Mouse (Mus musculus): ENCODE measurements around the gene Atxn2. TPM values are rescaled to one million over a fixed set of nuclear protein-coding genes. Genes with fewer than 3 reads are reported as not detected.
"Not testable (repeated sequence)": the region's sequence is repeated elsewhere in the genome, so short reads cannot be mapped to it uniquely, and the experiment has no call there.

Atxn2 gene
- polyA plus RNA-seq, 1 experiment from 2014 or later, result 77.1 TPM

- H3K9ac ChIP-seq, result peak overlapping the region; percentile 99
- peak overlapping the region; percentile 77 for H3K4me2 ChIP-seq
- no peaks in the 10 kb centered on the region for H3K9me3 ChIP-seq
- H3K36me3 ChIP-seq (replicated peaks), result 0 out of 2 replicates have a peak, but pooled peaks cover 10% of the 10 kb centered on the region
- H3K4me1 ChIP-seq, result peaks cover 40% of the 10 kb centered on the region
- H3K27me3 ChIP-seq, result no peaks in the 10 kb centered on the region
- 1% methylated on average over 24 of the region's 32 CpGs for whole genome bisulfite sequencing
- peak overlapping the region; percentile 98 for H3K27ac ChIP-seq
- peak overlapping the region; percentile 99 for H3K4me3 ChIP-seq (replicated peaks)
- peak; percentile 22; the same call in 1 of the 2 replicates for ATAC-seq (ENCODE audit: low FRiP score)
Observed at GRCm38 (mm10) chr5:121712934-121713538, 1.9 kb downstream of the Atxn2 start.

DNA sequence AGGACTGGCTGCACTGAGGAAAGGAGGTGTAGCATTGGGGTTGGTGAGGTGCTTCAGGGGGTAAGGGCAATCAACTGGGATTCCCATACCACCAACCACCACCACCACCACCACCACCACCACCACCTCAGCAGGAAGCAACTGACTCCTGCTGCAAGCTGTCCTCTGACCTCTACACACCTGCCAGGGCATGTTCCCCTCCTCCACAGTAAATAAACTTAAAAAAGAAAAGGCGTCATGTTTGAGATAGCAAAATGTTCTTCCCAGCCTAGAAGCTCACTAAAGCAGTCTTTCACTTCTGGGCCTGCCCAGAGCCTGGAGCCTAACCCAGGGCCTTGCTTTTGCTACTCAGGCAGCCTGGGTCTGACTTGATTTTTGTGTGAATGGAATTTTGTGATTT lies 3.2 kb downstream of the Atxn2 start:
- 88% methylated on average over 1 of the region's 1 CpGs for WGBS
- Histone ChIP-seq H3K9ac (no peak overlapping the region), H3K4me2 (peak overlapping the region; percentile 77), H3K9me3 (no peaks in the 10 kb centered on the region), H3K4me1 (peaks cover 50% of the 10 kb centered on the region), H3K27me3 (no peaks in the 10 kb centered on the region), H3K36me3 (replicated peaks) (0 out of 2 replicates have a peak, but pooled peaks cover 11% of the 10 kb centered on the region), H3K27ac (no peak overlapping the region), H3K4me3 (replicated peaks) (peak overlapping the region; percentile 99; the same call in 1 of the 2 replicates)
- ATAC-seq (ENCODE audit: low FRiP score), result no peak

- peaks cover 53% of the 10 kb centered on the region for H3K4me1 ChIP-seq
- 0 out of 2 replicates have a peak, but pooled peaks cover 11% of the 10 kb centered on the region for H3K36me3 ChIP-seq (replicated peaks)
Observed at GRCm38 (mm10) chr5:121714928-121715327, 3.8 kb downstream of the Atxn2 start.

GRCm38 (mm10) chr5:121718462-121718861 lies 7.3 kb downstream of the Atxn2 start:
- H3K4me3 ChIP-seq (replicated peaks), result no peak overlapping the region
- H3K9me3 ChIP-seq, result no peaks in the 10 kb centered on the region
- WGBS, result 86% methylated on average over 5 of the region's 5 CpGs
- no peak for ATAC-seq (ENCODE audit: low FRiP score)
- no peaks in the 10 kb centered on the region for H3K27me3 ChIP-seq
- no peak overlapping the region for H3K4me2 ChIP-seq
- H3K36me3 ChIP-seq (replicated peaks), result 0 out of 2 replicates have a peak, but pooled peaks cover 11% of the 10 kb centered on the region
- no peak overlapping the region for H3K27ac ChIP-seq
- H3K9ac ChIP-seq, result no peak overlapping the region
- peaks cover 55% of the 10 kb centered on the region for H3K4me1 ChIP-seq

More at GRCm38 (mm10) chr5:121714928-121715327, 3.8 kb downstream of the Atxn2 start:
- H3K9ac ChIP-seq, result no peak overlapping the region
- WGBS, result 90% methylated on average over 6 of the region's 6 CpGs
- H3K27me3 ChIP-seq, result no peaks in the 10 kb centered on the region
- no peak overlapping the region for H3K4me3 ChIP-seq (replicated peaks)
- no peaks in the 10 kb centered on the region for H3K9me3 ChIP-seq
- H3K4me2 ChIP-seq, result no peak overlapping the region
- H3K27ac ChIP-seq, result no peak overlapping the region
- no peak for ATAC-seq (ENCODE audit: low FRiP score)

- Histone ChIP-seq H3K27ac (no peak overlapping the region), H3K4me1 (peaks cover 32% of the 10 kb centered on the region), H3K4me2 (no peak overlapping the region), H3K27me3 (no peaks in the 10 kb centered on the region), H3K9ac (no peak overlapping the region), H3K4me3 (replicated peaks) (no peak overlapping the region), H3K9me3 (no peaks in the 10 kb centered on the region), H3K36me3 (replicated peaks) (0 out of 2 replicates have a peak, but pooled peaks cover 8% of the 10 kb centered on the region)
- WGBS, result 88% methylated on average over 5 of the region's 5 CpGs
- no peak for ATAC-seq (ENCODE audit: low FRiP score)
Observed at GRCm38 (mm10) chr5:121720888-121721585, 9.9 kb downstream of the Atxn2 start.

DNA sequence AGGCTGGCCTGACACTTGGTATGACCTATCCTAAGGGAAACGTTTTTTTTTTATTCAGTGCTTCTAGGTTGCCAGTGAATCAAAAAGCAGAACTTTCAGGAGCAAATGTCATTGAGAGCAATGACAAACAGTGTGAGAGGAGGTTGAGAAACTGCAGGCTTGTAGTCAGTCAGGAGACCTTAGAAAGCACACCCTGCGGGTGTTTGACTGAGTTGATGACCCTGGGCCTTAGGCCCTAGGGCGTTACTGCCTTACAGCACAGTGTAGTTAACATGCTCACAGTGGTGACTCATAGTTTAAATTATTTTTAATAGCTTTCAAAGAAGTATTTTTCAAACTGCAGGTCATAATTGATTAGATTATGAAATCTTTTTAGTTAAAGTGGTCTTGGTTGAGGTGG lies 10.7 kb downstream of the Atxn2 start:
- WGBS, result 90% methylated on average over 3 of the region's 3 CpGs
- Histone ChIP-seq H3K27ac (no peak overlapping the region), H3K36me3 (replicated peaks) (0 out of 2 replicates have a peak, but pooled peaks cover 8% of the 10 kb centered on the region), H3K4me3 (replicated peaks) (no peak overlapping the region), H3K9ac (no peak overlapping the region), H3K9me3 (no peaks in the 10 kb centered on the region), H3K4me1 (peaks cover 24% of the 10 kb centered on the region; the same call in 1 of the 2 replicates), H3K27me3 (no peaks in the 10 kb centered on the region), H3K4me2 (no peak overlapping the region)
- ATAC-seq (ENCODE audit: low FRiP score), result no peak

DNA sequence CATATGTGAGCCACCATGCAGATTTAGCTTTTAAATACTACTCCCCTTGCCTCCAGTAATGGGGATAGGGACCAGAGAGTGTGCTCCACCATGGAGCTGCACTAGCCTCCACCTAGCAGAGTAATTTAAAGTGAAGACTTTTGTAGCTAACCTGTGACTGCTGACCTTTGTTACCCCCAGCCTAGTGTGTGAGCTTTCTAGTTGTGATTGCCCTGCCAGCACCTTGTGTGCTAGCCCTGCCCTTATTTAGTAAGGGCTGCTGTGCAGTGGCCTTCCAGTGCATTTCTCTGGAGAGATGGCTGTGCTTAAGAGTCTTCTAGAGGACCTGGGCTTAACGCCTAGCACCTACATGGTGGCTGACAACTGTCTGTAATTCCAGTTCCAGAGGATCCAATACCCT lies 13.5 kb downstream of the Atxn2 start:
- H3K4me2 ChIP-seq, result no peak overlapping the region
- ATAC-seq (ENCODE audit: low FRiP score), result no peak
- no peaks in the 10 kb centered on the region for H3K27me3 ChIP-seq
- no peak overlapping the region for H3K4me3 ChIP-seq (replicated peaks)
- H3K36me3 ChIP-seq (replicated peaks), result peaks cover 5% of the 10 kb centered on the region; the same call in 1 of the 2 replicates
- no peak overlapping the region for H3K27ac ChIP-seq
- H3K4me1 ChIP-seq, result peaks cover 12% of the 10 kb centered on the region; the same call in 1 of the 2 replicates
- 92% methylated on average over 1 of the region's 1 CpGs for WGBS
- H3K9me3 ChIP-seq, result no peaks in the 10 kb centered on the region
- no peak overlapping the region for H3K9ac ChIP-seq

GRCm38 (mm10) chr5:121730057-121730456 lies 18.9 kb downstream of the Atxn2 start:
- Histone ChIP-seq H3K4me2 (no peak overlapping the region), H3K4me1 (no peaks in the 10 kb centered on the region), H3K4me3 (replicated peaks) (no peak overlapping the region), H3K9ac (no peak overlapping the region), H3K27me3 (no peaks in the 10 kb centered on the region), H3K36me3 (replicated peaks) (peaks cover 16% of the 10 kb centered on the region), H3K9me3 (no peaks in the 10 kb centered on the region), H3K27ac (no peak overlapping the region)
- no peak for ATAC-seq (ENCODE audit: low FRiP score)
- WGBS, result 96% methylated on average over 2 of the region's 2 CpGs

DNA sequence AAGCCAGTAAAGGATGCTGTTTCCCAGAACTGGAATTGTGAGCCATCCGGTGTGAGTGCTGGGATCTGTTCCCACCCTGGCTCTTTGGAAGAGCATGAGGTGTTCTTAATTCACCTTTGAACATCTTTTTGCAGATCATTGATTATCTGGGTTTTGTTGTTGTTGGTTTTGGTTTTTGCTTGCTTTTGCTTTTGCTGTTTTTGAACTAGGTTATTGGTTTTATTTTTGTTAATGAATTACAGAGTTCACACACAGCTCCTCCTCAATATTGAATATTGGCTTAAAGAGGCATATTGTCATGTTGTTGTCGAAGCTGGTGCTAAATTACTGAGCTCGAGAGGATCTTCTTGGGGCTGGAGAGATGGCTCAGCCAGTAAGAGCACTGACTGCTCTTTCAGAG lies 25.5 kb downstream of the Atxn2 start:
- H3K36me3 ChIP-seq (replicated peaks), result peaks cover 15% of the 10 kb centered on the region
- ATAC-seq (ENCODE audit: low FRiP score), result no peak
- H3K9ac ChIP-seq, result no peak overlapping the region
- 98% methylated on average over 3 of the region's 3 CpGs for WGBS
- H3K4me1 ChIP-seq, result no peaks in the 10 kb centered on the region
- H3K27me3 ChIP-seq, result no peaks in the 10 kb centered on the region
- H3K27ac ChIP-seq, result no peak overlapping the region
- no peak overlapping the region for H3K4me2 ChIP-seq
- H3K4me3 ChIP-seq (replicated peaks), result no peak overlapping the region
- H3K9me3 ChIP-seq, result no peaks in the 10 kb centered on the region

DNA sequence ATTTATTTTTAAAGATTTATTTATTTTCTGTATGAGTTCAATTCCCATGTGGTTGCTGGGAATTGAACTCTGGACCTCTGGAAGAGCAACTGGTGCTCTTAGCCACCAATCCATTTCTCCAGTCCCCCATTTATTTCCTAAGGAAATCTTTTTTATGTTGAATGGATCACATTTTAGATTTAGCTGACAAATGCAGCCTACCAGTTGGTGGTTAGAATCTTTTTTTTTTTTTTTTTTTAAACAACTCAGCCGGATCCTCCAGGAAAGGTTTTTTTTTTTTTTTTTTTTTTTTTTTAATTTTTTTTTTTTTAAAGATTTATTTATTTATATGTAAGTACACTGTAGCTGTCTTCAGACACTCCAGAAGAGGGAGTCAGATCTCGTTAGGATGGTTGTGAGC lies 27.0 kb downstream of the Atxn2 start:
- not testable (repeated sequence) for ATAC-seq (ENCODE audit: low FRiP score); H3K27me3 ChIP-seq; H3K4me1 ChIP-seq; H3K9ac ChIP-seq; H3K9me3 ChIP-seq; H3K4me3 ChIP-seq (replicated peaks); H3K4me2 ChIP-seq; H3K27ac ChIP-seq
- H3K36me3 ChIP-seq (replicated peaks), result peaks cover 15% of the 10 kb centered on the region
- WGBS, result 88% methylated on average over 2 of the region's 2 CpGs

DNA sequence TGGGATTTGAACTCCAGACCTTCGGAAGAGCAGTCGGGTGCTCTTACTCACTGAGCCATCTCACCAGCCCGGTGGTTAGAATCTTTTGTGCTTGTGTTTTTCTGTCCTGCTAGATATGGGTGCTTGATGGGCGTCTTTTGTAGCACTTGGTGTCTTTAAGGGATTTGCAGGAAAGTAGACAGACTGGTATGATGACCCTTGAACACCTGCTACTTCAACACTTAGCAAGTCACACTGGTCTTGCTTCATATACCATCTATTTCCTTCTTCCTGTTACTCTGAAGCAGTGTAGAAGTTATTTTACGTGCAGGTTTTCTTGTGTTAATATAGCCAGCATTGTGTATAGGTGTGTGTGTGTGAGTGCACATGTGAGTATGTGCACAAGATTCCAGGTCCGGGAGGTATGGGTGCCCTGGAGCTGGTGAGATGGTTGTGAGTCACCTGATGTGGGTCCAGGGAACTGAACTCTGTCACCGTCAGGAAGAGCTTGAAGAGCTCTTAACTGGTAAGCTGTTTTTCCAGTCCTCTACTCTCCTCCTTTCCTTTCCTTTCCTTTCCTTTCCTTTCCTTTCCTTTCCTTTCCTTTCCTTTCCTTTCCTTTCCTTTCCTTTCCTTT lies 27.5 kb downstream of the Atxn2 start:
- Histone ChIP-seq H3K36me3 (replicated peaks) (peaks cover 15% of the 10 kb centered on the region), H3K27ac (no peak overlapping the region), H3K9me3 (no peaks in the 10 kb centered on the region), H3K27me3 (no peaks in the 10 kb centered on the region), H3K4me3 (replicated peaks) (no peak overlapping the region), H3K4me1 (peaks cover 5% of the 10 kb centered on the region; the same call in 1 of the 2 replicates), H3K9ac (no peak overlapping the region), H3K4me2 (no peak overlapping the region)
- ATAC-seq (ENCODE audit: low FRiP score), result no peak
- 94% methylated on average over 7 of the region's 7 CpGs for WGBS

GRCm38 (mm10) chr5:121740516-121740915 lies 29.4 kb downstream of the Atxn2 start:
- ATAC-seq (ENCODE audit: low FRiP score), result no peak
- H3K9ac ChIP-seq, result no peak overlapping the region
- no peak overlapping the region for H3K4me3 ChIP-seq (replicated peaks)
- no peak overlapping the region for H3K27ac ChIP-seq
- no peaks in the 10 kb centered on the region for H3K9me3 ChIP-seq
- H3K27me3 ChIP-seq, result no peaks in the 10 kb centered on the region
- H3K4me1 ChIP-seq, result peaks cover 5% of the 10 kb centered on the region; the same call in 1 of the 2 replicates
- 92% methylated on average over 1 of the region's 1 CpGs for WGBS
- H3K36me3 ChIP-seq (replicated peaks), result no peaks in the 10 kb centered on the region; the same call in 1 of the 2 replicates
- no peak overlapping the region for H3K4me2 ChIP-seq

Measured in forebrain, embryonic 12.5 days (tissue).